Mouse (Mus musculus): ENCODE results near the gene Rbms3. TPM values are rescaled to one million over a fixed set of nuclear protein-coding genes. Genes with fewer than 3 reads are reported as not detected.

Gene Rbms3
- polyA plus RNA-seq, 1 experiment from 2014 or later = 44.5 TPM

- Histone ChIP-seq H3K4me2 (ENCODE audit: low read length) (no peak overlapping the region), H3K27ac (no peak overlapping the region), H3K9ac (ENCODE audit: low read depth, low read length) (no peak overlapping the region), H3K9me3 (replicated peaks; ENCODE audit: low read length) (no peaks in the 10 kb centered on the region), H3K36me3 (ENCODE audit: insufficient read depth, low read length) (no peaks in the 10 kb centered on the region), H3K4me1 (replicated peaks; ENCODE audit: insufficient read depth, low read length) (no peaks in the 10 kb centered on the region), H3K27me3 (ENCODE audit: insufficient read depth, low read length) (no peaks in the 10 kb centered on the region), H3K4me3 (replicated peaks; ENCODE audit: low read depth, low read length) (no peak overlapping the region)
- no peak for TF ChIP-seq CTCF (IDR thresholded peaks at IDR 0.05; ENCODE audit: low read depth)
- WGBS = 34% methylated on average over 9 of the region's 9 CpGs
- DNase-seq (ENCODE audit: low spot score) = peak; percentile 48
- ATAC-seq (replicated peaks; ENCODE audit: low FRiP score, low read depth) = no peak
Measured at GRCm38 (mm10) chr9:116649086-116649792, 980.5 kb downstream of the Rbms3 start.

- Histone ChIP-seq H3K36me3 (ENCODE audit: insufficient read depth, low read length) (no peaks in the 10 kb centered on the region), H3K27ac (no peak overlapping the region), H3K4me1 (replicated peaks; ENCODE audit: insufficient read depth, low read length) (peaks cover 8% of the 10 kb centered on the region), H3K9ac (ENCODE audit: low read depth, low read length) (no peak overlapping the region), H3K4me2 (ENCODE audit: low read length) (no peak overlapping the region), H3K4me3 (replicated peaks; ENCODE audit: low read depth, low read length) (no peak overlapping the region), H3K27me3 (ENCODE audit: insufficient read depth, low read length) (no peaks in the 10 kb centered on the region), H3K9me3 (replicated peaks; ENCODE audit: low read length) (no peaks in the 10 kb centered on the region)
- WGBS = 79% methylated on average over 8 of the region's 8 CpGs
- ATAC-seq (replicated peaks; ENCODE audit: low FRiP score, low read depth) (no peak), DNase-seq (ENCODE audit: low spot score) (no peak)
- TF ChIP-seq CTCF (IDR thresholded peaks at IDR 0.05; ENCODE audit: low read depth) = no peak
Measured at GRCm38 (mm10) chr9:116644616-116645015, 985.1 kb downstream of the Rbms3 start.

- DNase-seq (ENCODE audit: low spot score) = peak; percentile 32
Measured at GRCm38 (mm10) chr9:116640302-116640679, 989.4 kb downstream of the Rbms3 start.

GRCm38 (mm10) chr9:116639597-116640301 lies 990.0 kb downstream of the Rbms3 start:
- H3K9me3 ChIP-seq (replicated peaks; ENCODE audit: low read length) = no peaks in the 10 kb centered on the region
- no peaks in the 10 kb centered on the region for H3K36me3 ChIP-seq (ENCODE audit: insufficient read depth, low read length)
- peaks cover 9% of the 10 kb centered on the region for H3K4me1 ChIP-seq (replicated peaks; ENCODE audit: insufficient read depth, low read length)
- no peak overlapping the region for H3K4me3 ChIP-seq (replicated peaks; ENCODE audit: low read depth, low read length)
- peak; percentile 51 for DNase-seq (ENCODE audit: low spot score)
- H3K4me2 ChIP-seq (ENCODE audit: low read length) = no peak overlapping the region
- no peak overlapping the region for H3K9ac ChIP-seq (ENCODE audit: low read depth, low read length)
- H3K27ac ChIP-seq = peak overlapping the region; percentile 42; the same call in 1 of the 2 replicates
- TF ChIP-seq CTCF (IDR thresholded peaks at IDR 0.05; ENCODE audit: low read depth) = no peak
- 39% methylated on average over 8 of the region's 8 CpGs for WGBS
- H3K27me3 ChIP-seq (ENCODE audit: insufficient read depth, low read length) = no peaks in the 10 kb centered on the region
- ATAC-seq (replicated peaks; ENCODE audit: low FRiP score, low read depth) = no peak

More at GRCm38 (mm10) chr9:116640302-116640679, 989.4 kb downstream of the Rbms3 start:
- no peak overlapping the region for H3K4me2 ChIP-seq (ENCODE audit: low read length)
- H3K9ac ChIP-seq (ENCODE audit: low read depth, low read length) = no peak overlapping the region
- WGBS = 31% methylated on average over 4 of the region's 4 CpGs
- no peaks in the 10 kb centered on the region for H3K27me3 ChIP-seq (ENCODE audit: insufficient read depth, low read length)
- no peaks in the 10 kb centered on the region for H3K36me3 ChIP-seq (ENCODE audit: insufficient read depth, low read length)
- H3K27ac ChIP-seq = peak overlapping the region; percentile 42; the same call in 1 of the 2 replicates
- no peak overlapping the region for H3K4me3 ChIP-seq (replicated peaks; ENCODE audit: low read depth, low read length)
- no peak for ATAC-seq (replicated peaks; ENCODE audit: low FRiP score, low read depth)
- peaks cover 9% of the 10 kb centered on the region for H3K4me1 ChIP-seq (replicated peaks; ENCODE audit: insufficient read depth, low read length)
- TF ChIP-seq CTCF (IDR thresholded peaks at IDR 0.05; ENCODE audit: low read depth) = no peak
- H3K9me3 ChIP-seq (replicated peaks; ENCODE audit: low read length) = no peaks in the 10 kb centered on the region

- no peak overlapping the region for H3K27ac ChIP-seq
- no peaks in the 10 kb centered on the region for H3K27me3 ChIP-seq (ENCODE audit: insufficient read depth, low read length)
- no peak for TF ChIP-seq CTCF (IDR thresholded peaks at IDR 0.05; ENCODE audit: low read depth)
- DNase-seq (ENCODE audit: low spot score) (no peak), ATAC-seq (replicated peaks; ENCODE audit: low FRiP score, low read depth) (no peak)
- no peak overlapping the region for H3K4me2 ChIP-seq (ENCODE audit: low read length)
- 73% methylated on average over 5 of the region's 5 CpGs for WGBS
- H3K9me3 ChIP-seq (replicated peaks; ENCODE audit: low read length) = no peaks in the 10 kb centered on the region
- H3K4me3 ChIP-seq (replicated peaks; ENCODE audit: low read depth, low read length) = no peak overlapping the region
- H3K4me1 ChIP-seq (replicated peaks; ENCODE audit: insufficient read depth, low read length) = no peaks in the 10 kb centered on the region
- H3K9ac ChIP-seq (ENCODE audit: low read depth, low read length) = no peak overlapping the region
- no peaks in the 10 kb centered on the region for H3K36me3 ChIP-seq (ENCODE audit: insufficient read depth, low read length)
Measured at GRCm38 (mm10) chr9:116633786-116634185, 995.9 kb downstream of the Rbms3 start.

- Histone ChIP-seq H3K9ac (ENCODE audit: low read depth, low read length) (no peak overlapping the region), H3K36me3 (ENCODE audit: insufficient read depth, low read length) (no peaks in the 10 kb centered on the region), H3K27ac (no peak overlapping the region), H3K4me1 (replicated peaks; ENCODE audit: insufficient read depth, low read length) (no peaks in the 10 kb centered on the region), H3K4me3 (replicated peaks; ENCODE audit: low read depth, low read length) (no peak overlapping the region), H3K4me2 (ENCODE audit: low read length) (no peak overlapping the region), H3K9me3 (replicated peaks; ENCODE audit: low read length) (no peaks in the 10 kb centered on the region), H3K27me3 (ENCODE audit: insufficient read depth, low read length) (no peaks in the 10 kb centered on the region)
- ATAC-seq (replicated peaks; ENCODE audit: low FRiP score, low read depth) (no peak), DNase-seq (ENCODE audit: low spot score) (no peak)
- WGBS = 89% methylated on average over 1 of the region's 1 CpGs
- TF ChIP-seq CTCF (IDR thresholded peaks at IDR 0.05; ENCODE audit: low read depth) = no peak
Measured at GRCm38 (mm10) chr9:116633075-116633474, 996.6 kb downstream of the Rbms3 start.

Measured in kidney, postnatal 0 days (tissue).